Mouse (Mus musculus): ENCODE results near the gene Pip5k1c.
A peak's percentile ranks its signal among the peaks of the same experiment; 100 is the strongest.

Gene Pip5k1c

GRCm38 (mm10) chr10:81292554-81293333 lies at the start of gene Pip5k1c:
TSS of gene Pip5k1c (plus strand) at chr10:81292963.
- DNase-seq = peak; percentile 99

DNA sequence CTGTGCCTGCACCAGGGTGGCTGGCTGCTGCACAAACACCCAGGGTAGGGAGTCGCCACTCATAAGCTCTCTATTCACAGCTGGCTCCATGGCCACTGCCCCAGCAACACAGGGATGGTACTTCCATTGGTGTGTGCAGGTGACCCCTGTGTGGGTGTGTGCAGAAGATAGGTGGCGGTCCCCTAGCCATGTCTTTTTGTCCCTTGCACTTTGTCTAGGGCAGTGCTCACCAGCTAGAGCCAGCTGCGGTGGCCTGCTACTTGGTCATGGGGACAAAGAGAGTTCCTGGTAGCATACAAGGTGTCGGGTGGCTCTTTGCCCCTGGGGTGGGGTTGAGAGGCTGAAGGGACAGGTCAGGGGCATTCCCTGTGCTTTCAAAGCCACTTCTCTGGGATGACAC lies 48.6 kb upstream of the Pip5k1c start:
- no peak for DNase-seq

- peak; percentile 93 for DNase-seq
Measured at GRCm38 (mm10) chr10:81244595-81244994, 48.2 kb upstream of the Pip5k1c start.

DNA sequence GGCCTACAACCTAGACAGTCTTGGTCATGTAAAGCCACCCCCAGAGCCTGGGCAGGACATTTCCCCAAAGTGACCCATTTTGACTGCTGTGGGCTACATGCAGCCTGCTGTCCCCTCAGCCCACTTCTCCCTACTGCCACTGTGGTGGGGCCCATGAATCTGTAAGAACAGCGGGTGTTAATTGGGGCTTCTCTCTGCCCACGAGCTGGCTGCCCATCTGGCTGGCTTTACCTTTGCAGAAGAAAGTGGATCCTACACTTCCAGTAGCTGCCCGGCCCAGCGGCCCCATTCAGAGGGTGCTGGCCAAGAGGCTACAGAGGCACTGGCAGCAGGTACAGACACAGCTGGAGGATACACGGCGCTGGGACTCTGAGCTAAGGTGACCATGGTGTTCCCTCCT lies 47.6 kb upstream of the Pip5k1c start:
- no peak for DNase-seq

- no peak for DNase-seq
Measured at GRCm38 (mm10) chr10:81247804-81248203, 45.0 kb upstream of the Pip5k1c start.

GRCm38 (mm10) chr10:81249442-81249841 lies 43.3 kb upstream of the Pip5k1c start:
- DNase-seq = no peak

DNA sequence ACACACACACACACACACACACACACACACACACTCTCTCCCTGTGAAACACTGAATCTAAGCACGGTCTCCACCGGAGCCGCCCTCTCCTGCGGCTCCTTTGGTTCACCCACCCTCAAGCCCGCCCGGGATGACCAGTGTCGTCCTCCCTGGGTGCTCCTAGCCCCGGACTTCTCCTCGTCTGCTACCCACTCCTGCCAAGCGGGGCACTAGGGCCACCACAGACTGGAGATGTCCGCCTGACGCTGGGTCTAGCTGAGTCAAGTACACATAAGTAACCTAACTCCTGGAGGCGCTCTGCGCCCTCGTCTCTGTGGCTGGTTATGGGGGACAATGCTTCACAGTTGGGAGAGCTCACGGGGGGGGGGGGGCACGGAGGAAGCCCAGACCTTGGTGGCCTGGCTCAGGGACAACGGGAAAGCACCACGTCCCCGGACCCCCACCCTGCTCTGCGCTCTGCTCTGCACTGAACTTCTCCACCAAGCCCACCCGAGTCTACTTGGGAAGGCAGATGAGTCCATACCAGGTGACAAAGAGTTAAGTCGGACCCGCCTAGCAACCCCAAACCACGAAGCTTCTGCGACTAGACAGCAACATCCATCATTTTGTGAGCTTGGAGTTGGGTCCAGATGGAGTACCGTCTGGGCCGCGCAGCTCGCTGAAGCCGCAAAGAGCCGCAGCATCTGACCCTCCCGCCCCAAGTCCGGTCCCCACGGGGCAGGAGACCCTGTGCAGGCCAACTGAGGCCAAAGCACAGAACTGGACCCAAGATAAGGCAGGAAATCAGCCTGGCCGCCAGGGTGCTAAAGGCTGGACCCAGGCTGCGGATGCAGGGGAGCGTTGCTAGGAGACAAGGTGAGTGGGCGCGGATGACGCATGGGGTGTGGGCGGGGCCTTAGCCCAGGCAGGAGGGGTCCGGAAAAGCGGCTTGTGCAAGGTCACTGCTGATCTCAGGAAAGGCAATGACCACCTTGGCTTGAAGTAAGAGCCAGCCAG lies 40.0 kb upstream of the Pip5k1c start, which contains the start of gene Matk:
Gene Matk (plus strand): TSS at position 512 of the 996 bp plus-strand sequence.
- DNase-seq = peak; percentile 81 to 82

GRCm38 (mm10) chr10:81254886-81255285 lies 37.9 kb upstream of the Pip5k1c start:
- no peak for DNase-seq

DNA sequence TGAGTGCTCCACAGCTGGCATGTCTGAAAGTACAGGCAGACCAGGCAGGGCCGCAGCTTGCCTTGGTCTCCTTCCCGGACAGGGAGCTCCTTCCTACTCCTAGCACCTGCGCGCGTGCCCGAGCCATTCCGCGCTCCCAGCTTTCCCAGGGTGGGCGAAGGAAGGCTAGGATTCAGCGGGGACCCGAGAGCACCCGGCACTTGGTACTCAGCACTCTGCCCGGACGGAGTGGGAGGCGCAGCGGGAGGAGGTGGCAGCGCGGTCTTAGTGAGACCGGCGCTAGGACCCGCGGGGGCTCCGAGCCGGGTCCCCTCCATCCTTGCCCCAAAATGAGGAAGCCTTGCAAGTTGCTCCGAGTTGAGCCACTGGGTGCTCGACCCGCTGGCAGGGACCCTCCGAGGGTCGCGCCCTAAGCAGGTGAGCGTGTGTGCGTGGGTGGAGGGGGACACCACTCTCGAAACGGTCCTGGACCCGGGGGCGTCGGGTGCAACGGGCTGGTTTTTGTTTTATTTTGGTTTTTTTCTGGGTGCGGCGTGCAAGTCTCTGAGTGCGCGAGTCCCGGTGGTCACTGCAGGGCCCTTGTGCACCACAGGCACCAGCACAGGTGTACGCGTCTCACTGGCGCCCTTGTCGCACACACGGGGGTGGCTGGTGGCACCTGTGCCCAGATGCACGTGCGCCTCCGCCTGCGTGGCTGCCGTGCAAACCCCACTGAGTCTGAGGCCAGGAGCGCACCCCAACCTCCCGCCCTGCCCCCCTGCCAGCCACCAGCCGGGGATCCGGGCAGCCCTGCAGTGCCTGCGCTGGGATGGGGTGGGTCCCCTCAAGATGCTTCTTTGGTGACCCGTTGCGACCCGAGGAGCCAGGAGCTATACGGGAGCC lies 35.4 kb upstream of the Pip5k1c start:
- peak; percentile 72 to 73 for DNase-seq

- no peak for DNase-seq
Measured at GRCm38 (mm10) chr10:81259225-81259884, 33.4 kb upstream of the Pip5k1c start.

- DNase-seq = no peak
Measured at GRCm38 (mm10) chr10:81261025-81261424, 31.7 kb upstream of the Pip5k1c start.

DNA sequence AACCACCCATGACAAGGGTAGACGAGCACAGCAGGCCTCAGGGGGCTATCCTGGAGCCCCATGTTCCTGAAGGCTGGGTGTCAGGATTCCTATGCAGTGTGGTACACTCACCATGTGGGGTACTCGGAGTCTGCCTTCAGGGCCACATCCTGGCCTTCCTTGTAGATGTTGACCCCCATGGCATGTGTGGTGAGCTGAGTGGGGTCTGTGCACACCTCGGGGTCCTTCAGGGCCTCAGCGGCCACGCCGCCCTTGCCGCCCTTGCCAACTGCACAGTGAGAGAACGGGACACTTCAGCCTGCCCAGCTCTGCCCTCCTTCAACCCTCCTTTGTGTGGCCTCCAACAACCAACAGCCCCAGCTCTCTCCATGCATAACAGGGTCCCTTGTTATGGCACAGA lies 27.2 kb upstream of the Pip5k1c start:
- DNase-seq = no peak

DNA sequence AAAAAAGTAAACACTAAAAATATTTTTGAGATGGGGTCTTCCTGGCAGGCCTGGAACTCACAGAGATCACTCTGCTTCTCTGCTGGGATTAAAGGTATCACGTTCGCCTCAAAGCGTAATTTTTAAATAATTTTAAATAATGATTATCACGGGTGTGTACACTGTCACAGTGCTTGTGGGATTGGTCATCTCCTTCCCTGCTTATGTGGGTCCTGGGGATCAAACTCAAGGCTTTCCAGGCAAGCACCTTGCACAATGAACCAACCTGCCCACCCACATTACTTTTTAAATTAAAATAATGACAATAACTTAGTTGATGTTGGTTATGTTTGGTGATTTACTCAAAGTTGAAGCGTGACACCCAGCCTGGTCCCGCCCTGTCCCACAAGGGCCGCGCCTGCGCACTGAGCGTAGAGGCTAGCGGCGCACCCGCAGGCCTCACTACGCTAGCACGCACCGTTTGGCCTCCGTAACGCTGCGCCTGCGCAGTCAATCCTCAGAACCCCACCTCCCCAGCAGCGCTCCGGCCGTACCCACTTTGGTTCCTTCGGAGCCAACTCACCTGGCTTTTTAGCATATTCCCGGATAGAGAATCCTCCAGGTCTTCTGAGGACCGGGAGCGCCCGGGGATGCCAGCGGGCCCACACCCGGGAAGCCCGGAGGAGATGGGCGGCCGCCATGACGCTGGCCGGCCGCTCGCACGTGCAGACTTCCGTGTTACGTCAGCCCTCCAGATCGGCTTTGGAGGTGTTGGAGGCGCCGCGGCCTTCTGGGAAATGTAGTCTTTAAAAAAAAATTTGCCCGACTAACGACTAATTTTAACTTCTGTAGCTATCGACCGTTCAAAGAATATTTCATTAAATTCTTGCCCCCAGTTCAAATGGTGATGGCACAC lies 26.3 kb upstream of the Pip5k1c start, which contains the start of the genes Mrpl54 and Apba3:
Gene Mrpl54 (minus strand): TSS at position 724 of the 895 bp plus-strand sequence.
Gene Apba3 (plus strand): TSS at position 750 of the 895 bp plus-strand sequence.
- DNase-seq = peak; percentile 95 to 97

GRCm38 (mm10) chr10:81268056-81268455 lies 24.7 kb upstream of the Pip5k1c start:
- DNase-seq = peak; percentile 74 to 77

DNA sequence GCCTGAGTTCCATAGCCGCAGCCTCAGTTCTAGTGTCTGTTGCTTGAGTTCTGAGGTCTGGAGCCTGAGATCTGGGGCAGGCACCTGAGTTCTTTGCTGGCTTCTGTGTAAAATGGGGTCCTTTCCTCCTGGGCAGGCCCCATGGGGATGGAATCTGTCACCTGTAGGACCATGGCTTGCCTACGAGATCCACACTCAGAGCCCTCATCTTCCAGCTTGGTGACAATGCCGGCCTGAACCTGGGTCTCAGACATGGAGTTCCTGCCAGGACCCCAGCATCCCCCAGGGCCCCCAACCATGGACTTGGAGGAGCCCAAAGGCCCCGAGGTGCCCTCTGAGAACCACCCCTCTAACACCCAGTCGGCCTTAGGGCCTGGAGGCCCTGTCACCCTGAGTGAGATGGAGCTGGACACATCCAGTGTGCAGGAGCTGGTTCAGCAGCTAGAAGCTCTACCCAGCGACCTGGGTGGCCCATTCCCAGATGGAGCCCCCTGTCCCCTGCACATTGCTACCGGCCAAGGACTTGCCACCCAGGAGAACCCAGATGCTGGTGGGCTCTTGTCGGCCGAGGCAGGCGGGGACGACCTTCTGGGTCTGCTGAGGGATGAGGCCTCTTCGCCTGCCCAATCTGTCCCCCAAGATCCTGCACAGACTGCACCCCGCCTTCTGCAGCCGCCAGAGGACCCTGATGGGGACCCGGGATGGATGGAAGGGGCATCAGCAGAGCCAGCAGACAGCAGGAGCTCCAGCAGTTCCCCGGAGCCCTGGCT lies 23.9 kb upstream of the Pip5k1c start:
- DNase-seq = no peak

DNA sequence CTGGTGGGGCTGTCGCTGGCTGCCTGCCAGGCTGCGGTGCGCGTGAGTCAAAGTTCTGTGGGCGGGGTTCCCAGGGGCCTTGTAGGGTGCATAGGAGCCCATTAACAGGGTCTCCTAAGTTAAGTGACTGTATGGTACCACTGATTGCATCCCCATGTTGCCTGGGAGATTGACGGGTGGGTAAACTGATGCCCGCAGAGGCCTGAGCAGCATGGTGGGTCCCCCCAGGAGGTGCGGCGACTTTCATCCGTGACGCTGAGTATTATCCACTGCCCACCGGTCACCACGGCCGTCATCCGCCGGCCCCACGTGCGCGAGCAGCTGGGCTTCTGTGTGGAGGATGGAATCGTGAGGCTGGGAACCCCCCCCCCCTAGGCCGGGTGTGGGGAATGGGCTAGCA lies 20.4 kb upstream of the Pip5k1c start:
- no peak for DNase-seq

DNA sequence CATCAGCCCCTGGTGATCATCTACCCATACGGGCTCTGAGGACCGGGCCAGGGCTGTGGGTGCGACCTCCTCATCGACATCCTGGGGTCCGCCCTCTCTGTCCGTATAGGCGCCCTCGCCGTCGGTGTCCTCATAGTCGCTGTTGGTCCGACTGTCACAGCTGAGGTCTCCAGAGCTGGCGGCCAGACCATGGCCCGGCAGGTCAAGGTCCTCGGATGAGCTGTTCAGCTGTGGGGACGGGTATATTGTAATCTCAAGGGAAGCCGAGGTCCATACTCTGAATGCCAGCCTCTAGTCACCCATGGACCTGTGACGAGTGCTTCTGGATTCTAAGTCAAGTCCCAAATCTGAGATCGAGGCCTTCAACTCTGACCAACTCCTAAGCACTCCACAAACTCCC lies 18.9 kb upstream of the Pip5k1c start:
- DNase-seq = no peak

GRCm38 (mm10) chr10:81277676-81278075 lies 15.1 kb upstream of the Pip5k1c start:
- DNase-seq = no peak

GRCm38 (mm10) chr10:81279496-81279895 lies 13.3 kb upstream of the Pip5k1c start:
- no peak for DNase-seq

DNA sequence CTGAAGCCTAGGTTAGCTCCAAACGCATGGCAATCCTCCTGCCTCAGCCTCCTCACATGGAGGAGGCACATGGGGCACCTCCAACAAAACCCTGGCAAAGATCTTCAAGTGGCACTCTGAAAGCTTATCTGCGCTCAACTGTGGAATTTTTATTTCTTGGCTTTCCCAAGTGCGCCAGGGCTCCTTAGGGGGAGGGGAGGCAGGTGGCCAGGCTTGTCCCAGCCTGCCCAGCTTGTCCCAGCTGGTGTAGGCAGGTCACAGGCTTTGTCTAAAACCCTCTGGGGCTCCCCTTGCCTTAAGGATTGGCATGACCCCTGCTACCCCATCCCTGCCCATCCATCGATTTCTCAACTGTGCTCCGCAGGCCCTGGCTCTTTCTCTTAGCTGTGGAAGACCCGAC lies 8.6 kb upstream of the Pip5k1c start:
- DNase-seq = no peak

All from B cell, adult 2 months (primary cell).